Mouse (Mus musculus): ENCODE results near the gene Cdk19. TPM values are rescaled to one million over a fixed set of nuclear protein-coding genes. Genes with fewer than 3 reads are reported as not detected.

The Cdk19 gene
- total and polyA plus RNA-seq, 2 experiments from 2014 or later = 3.9 to 11.8 TPM

DNA sequence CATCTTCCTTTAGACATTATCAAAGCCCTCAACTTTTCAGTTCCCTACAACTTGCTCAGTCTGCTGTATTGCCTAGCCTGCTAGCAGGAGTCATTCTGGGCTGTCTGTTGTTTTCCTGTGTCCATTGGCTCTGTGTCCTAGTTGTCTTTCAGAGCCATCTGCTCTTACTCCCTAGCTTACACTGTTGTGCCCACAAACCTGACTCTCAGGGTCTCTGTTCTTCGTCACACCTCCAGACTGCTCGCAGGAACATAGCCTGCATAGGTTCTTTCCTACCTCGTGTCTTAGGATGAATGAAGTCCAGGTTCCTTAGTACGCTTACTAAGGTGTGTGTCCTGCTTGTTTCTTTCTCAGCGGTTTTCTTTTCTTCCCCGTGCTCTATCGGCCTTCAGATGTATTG is 35.5 kb downstream of the Cdk19 start:
- Histone ChIP-seq H3K9me3 (ENCODE audit: low read length) (no peaks in the 10 kb centered on the region), H3K4me3 (ENCODE audit: low read depth, low read length) (no peak overlapping the region), H3K4me1 (ENCODE audit: insufficient read depth, low read length) (no peaks in the 10 kb centered on the region), H3K36me3 (ENCODE audit: insufficient read depth, low read length) (no peaks in the 10 kb centered on the region), H3K27ac (ENCODE audit: low read depth, low read length) (no peak overlapping the region), H3K4me2 (ENCODE audit: low read depth, low read length, poor library complexity, severe bottlenecking) (no peak overlapping the region), H3K27me3 (ENCODE audit: insufficient read depth, low read length) (no peaks in the 10 kb centered on the region), H3K9ac (replicated peaks; ENCODE audit: low read length, poor library complexity, severe bottlenecking) (no peak overlapping the region)
- no peak for TF ChIP-seq CTCF (IDR thresholded peaks at IDR 0.05)
- 84% methylated on average over 7 of the region's 7 CpGs for WGBS
- DNase-seq (ENCODE audit: low spot score) (no peak), ATAC-seq (ENCODE audit: low FRiP score) (no peak)

DNA sequence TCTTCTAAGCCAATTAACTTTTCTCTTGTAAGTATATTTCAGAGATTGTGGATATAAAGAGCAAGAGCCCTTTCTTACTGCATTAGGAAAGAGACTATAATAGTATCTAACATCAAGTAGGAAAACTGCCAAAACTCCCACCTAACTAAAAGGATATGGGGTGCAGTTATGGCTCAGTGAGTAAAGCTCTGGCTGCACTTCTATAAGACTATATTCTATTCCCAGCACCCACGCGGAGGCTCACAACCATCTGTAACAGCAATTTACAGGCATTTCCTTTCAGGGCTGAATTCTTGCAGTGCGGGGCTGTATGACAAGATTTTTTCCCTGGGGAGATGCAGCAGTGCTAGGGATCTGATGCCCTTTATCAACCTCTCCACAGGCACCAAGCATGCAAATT is 36.9 kb downstream of the Cdk19 start:
- 59% methylated on average over 3 of the region's 3 CpGs for WGBS
- Histone ChIP-seq H3K9ac (replicated peaks; ENCODE audit: low read length, poor library complexity, severe bottlenecking) (no peak overlapping the region), H3K4me1 (ENCODE audit: insufficient read depth, low read length) (no peaks in the 10 kb centered on the region), H3K36me3 (ENCODE audit: insufficient read depth, low read length) (no peaks in the 10 kb centered on the region), H3K4me2 (ENCODE audit: low read depth, low read length, poor library complexity, severe bottlenecking) (no peak overlapping the region), H3K27me3 (ENCODE audit: insufficient read depth, low read length) (no peaks in the 10 kb centered on the region), H3K27ac (ENCODE audit: low read depth, low read length) (no peak overlapping the region), H3K4me3 (ENCODE audit: low read depth, low read length) (no peak overlapping the region), H3K9me3 (ENCODE audit: low read length) (no peaks in the 10 kb centered on the region)
- DNase-seq (ENCODE audit: low spot score) = no peak
- ATAC-seq (ENCODE audit: low FRiP score) = no peak
- no peak for TF ChIP-seq CTCF (IDR thresholded peaks at IDR 0.05)

DNA sequence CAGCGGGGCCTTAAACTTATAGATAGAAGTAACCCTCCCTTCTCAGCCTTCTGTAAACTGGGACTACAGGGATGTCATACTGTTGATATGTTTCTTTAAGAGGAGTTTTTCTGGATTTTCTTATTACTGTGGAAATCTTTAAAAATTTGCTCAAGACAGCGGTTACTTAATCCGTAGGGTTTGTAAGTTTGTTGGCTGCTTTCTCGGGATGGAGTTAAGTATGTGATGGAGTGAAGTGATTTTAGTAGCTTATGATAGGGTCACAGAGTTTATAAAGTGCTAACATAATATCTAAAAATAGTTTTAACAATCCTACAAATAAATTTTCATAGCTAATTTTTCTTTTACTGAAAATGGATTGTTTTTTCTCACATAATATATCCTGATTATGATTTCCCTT is 38.9 kb downstream of the Cdk19 start:
- H3K4me3 ChIP-seq (ENCODE audit: low read depth, low read length) = no peak overlapping the region
- no peak for DNase-seq (ENCODE audit: low spot score)
- H3K9me3 ChIP-seq (ENCODE audit: low read length) = no peaks in the 10 kb centered on the region
- no peak overlapping the region for H3K4me2 ChIP-seq (ENCODE audit: low read depth, low read length, poor library complexity, severe bottlenecking)
- no peaks in the 10 kb centered on the region for H3K27me3 ChIP-seq (ENCODE audit: insufficient read depth, low read length)
- TF ChIP-seq CTCF (IDR thresholded peaks at IDR 0.05) = no peak
- no peaks in the 10 kb centered on the region for H3K4me1 ChIP-seq (ENCODE audit: insufficient read depth, low read length)
- no peak overlapping the region for H3K27ac ChIP-seq (ENCODE audit: low read depth, low read length)
- WGBS = 92% methylated on average over 4 of the region's 4 CpGs
- H3K36me3 ChIP-seq (ENCODE audit: insufficient read depth, low read length) = no peaks in the 10 kb centered on the region
- H3K9ac ChIP-seq (replicated peaks; ENCODE audit: low read length, poor library complexity, severe bottlenecking) = no peak overlapping the region
- ATAC-seq (ENCODE audit: low FRiP score) = no peak

DNA sequence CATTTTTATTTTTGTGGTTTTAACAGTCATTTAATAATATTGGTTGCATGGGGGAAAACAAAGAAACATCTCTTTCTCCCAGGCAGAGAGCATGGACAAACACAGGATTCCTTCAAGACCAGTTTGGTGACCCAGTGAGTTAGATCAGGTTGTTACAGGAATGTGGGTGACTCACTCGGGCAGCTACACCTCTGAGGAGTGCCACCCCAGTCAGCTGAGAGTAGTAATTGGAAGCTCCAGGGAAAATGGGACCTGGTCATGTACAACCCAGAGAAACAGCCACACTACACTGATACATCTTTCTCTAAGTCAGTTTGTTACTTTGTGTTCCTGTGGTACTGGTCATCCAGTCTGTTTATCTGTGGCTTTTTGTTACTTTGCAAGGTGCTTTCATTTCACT is 40.3 kb downstream of the Cdk19 start:
- Histone ChIP-seq H3K4me1 (ENCODE audit: insufficient read depth, low read length) (no peaks in the 10 kb centered on the region), H3K36me3 (ENCODE audit: insufficient read depth, low read length) (no peaks in the 10 kb centered on the region), H3K4me2 (ENCODE audit: low read depth, low read length, poor library complexity, severe bottlenecking) (no peak overlapping the region), H3K9ac (replicated peaks; ENCODE audit: low read length, poor library complexity, severe bottlenecking) (no peak overlapping the region), H3K27ac (ENCODE audit: low read depth, low read length) (no peak overlapping the region), H3K27me3 (ENCODE audit: insufficient read depth, low read length) (no peaks in the 10 kb centered on the region), H3K4me3 (ENCODE audit: low read depth, low read length) (no peak overlapping the region), H3K9me3 (ENCODE audit: low read length) (no peaks in the 10 kb centered on the region)
- 83% methylated on average over 1 of the region's 1 CpGs for WGBS
- DNase-seq (ENCODE audit: low spot score) = no peak
- no peak for TF ChIP-seq CTCF (IDR thresholded peaks at IDR 0.05)
- no peak for ATAC-seq (ENCODE audit: low FRiP score)

DNA sequence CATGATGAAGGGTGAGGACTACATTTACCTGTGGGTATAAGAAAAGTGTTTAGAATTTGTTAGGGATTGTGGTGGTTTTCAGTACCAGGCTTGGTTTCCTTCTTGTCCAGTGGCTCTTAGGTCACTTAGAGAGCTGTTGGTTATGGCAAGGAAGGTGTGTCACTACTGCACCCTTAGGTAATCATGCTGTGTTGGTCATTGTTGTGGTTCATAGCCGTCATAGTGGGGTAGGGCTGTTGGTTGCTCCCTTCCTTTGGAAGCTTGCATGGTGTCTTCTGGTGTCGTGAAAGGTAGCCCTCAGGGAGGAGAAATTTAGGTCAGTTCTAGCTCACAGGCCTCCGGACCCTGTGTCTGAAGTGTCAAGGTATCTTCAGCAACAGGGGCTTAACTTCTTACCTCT is 46.0 kb downstream of the Cdk19 start:
- ATAC-seq (ENCODE audit: low FRiP score) (no peak), DNase-seq (ENCODE audit: low spot score) (no peak)
- no peak for TF ChIP-seq CTCF (IDR thresholded peaks at IDR 0.05)
- Histone ChIP-seq H3K9ac (replicated peaks; ENCODE audit: low read length, poor library complexity, severe bottlenecking) (no peak overlapping the region), H3K27me3 (ENCODE audit: insufficient read depth, low read length) (no peaks in the 10 kb centered on the region), H3K4me3 (ENCODE audit: low read depth, low read length) (no peak overlapping the region), H3K36me3 (ENCODE audit: insufficient read depth, low read length) (no peaks in the 10 kb centered on the region), H3K4me2 (ENCODE audit: low read depth, low read length, poor library complexity, severe bottlenecking) (no peak overlapping the region), H3K4me1 (ENCODE audit: insufficient read depth, low read length) (no peaks in the 10 kb centered on the region), H3K9me3 (ENCODE audit: low read length) (no peaks in the 10 kb centered on the region), H3K27ac (ENCODE audit: low read depth, low read length) (no peak overlapping the region)
- 95% methylated on average over 3 of the region's 3 CpGs for WGBS

DNA sequence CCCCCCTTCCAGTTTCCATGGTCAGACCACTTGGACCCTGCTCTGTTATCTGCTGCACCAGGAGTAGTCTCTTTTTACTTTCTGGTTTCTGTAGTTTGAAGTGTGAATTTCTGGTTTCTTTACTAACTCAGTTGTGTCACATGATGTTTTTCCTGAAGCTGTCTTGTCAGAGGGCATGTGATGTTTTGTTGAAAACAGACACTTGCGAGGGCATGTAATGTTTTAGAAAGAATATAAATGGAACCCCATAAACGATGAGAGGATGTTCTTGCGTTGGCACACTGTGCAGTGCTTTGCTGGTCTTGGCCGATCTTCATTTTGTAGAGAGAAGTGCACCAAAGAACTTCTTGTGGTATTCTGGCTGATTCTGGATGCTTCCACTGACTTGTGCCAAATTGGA is 46.8 kb downstream of the Cdk19 start:
- no peak for ATAC-seq (ENCODE audit: low FRiP score)
- TF ChIP-seq CTCF (IDR thresholded peaks at IDR 0.05) = no peak
- no peak overlapping the region for H3K27ac ChIP-seq (ENCODE audit: low read depth, low read length)
- no peaks in the 10 kb centered on the region for H3K9me3 ChIP-seq (ENCODE audit: low read length)
- H3K4me2 ChIP-seq (ENCODE audit: low read depth, low read length, poor library complexity, severe bottlenecking) = no peak overlapping the region
- H3K27me3 ChIP-seq (ENCODE audit: insufficient read depth, low read length) = no peaks in the 10 kb centered on the region
- no peaks in the 10 kb centered on the region for H3K4me1 ChIP-seq (ENCODE audit: insufficient read depth, low read length)
- H3K9ac ChIP-seq (replicated peaks; ENCODE audit: low read length, poor library complexity, severe bottlenecking) = no peak overlapping the region
- H3K36me3 ChIP-seq (ENCODE audit: insufficient read depth, low read length) = no peaks in the 10 kb centered on the region
- no peak overlapping the region for H3K4me3 ChIP-seq (ENCODE audit: low read depth, low read length)
- no peak for DNase-seq (ENCODE audit: low spot score)
- WGBS = 90% methylated on average over 4 of the region's 4 CpGs
